Mouse (Mus musculus) embryonic facial prominence, embryonic 15.5 days (tissue): ENCODE data around the gene Zbtb8a. TPM values are rescaled to one million over a fixed set of nuclear protein-coding genes. Genes with fewer than 3 reads are reported as not detected.
"Not testable (repeated sequence)": the region's sequence is repeated elsewhere in the genome, so short reads cannot be mapped to it uniquely, and the experiment has no call there.

ENCODE experiments used
- ATAC-seq: fragments of 200-750 bp; cut with Nextera tagmentation; 2 replicates; pipeline ENCODE4 v1.8.0; 2017; ENCODE audit warnings: low read depth, moderate TSS enrichment; ENCODE audit not compliant: insufficient number of reproducible peaks, low FRiP score, low TSS enrichment
- H3K27ac ChIP-seq: fragments of 300-500 bp; sonication (generic); replicated peaks from 2 replicates; pipeline ENCODE4 v1.5.1; 2015; ENCODE audit warnings: mild to moderate bottlenecking, inconsistent platforms
- H3K27me3 ChIP-seq: fragments of 300-500 bp; sonication (generic); 2 replicates; pipeline ENCODE4 v1.6.1; 2015; ENCODE audit warnings: inconsistent platforms
- H3K36me3 ChIP-seq: fragments of 300-500 bp; sonication (generic); 2 replicates; pipeline ENCODE4 v1.6.1; 2015; ENCODE audit warnings: mild to moderate bottlenecking, inconsistent platforms
- H3K4me1 ChIP-seq: fragments of 300-500 bp; sonication (generic); 2 replicates; pipeline ENCODE4 v1.6.1; 2015; ENCODE audit warnings: inconsistent platforms
- H3K4me2 ChIP-seq: fragments of 300-500 bp; sonication (generic); replicated peaks from 2 replicates; pipeline ENCODE4 v1.6.1; 2015; ENCODE audit warnings: mild to moderate bottlenecking, inconsistent platforms
- H3K4me3 ChIP-seq: fragments of 300-500 bp; sonication (generic); replicated peaks from 2 replicates; pipeline ENCODE4 v1.5.1; 2015; ENCODE audit warnings: mild to moderate bottlenecking, inconsistent platforms
- H3K9ac ChIP-seq: fragments of 300-500 bp; sonication (generic); 2 replicates; pipeline ENCODE4 v1.6.1; 2015; ENCODE audit warnings: inconsistent platforms
- H3K9me3 ChIP-seq: fragments of 300-500 bp; sonication (generic); replicated peaks from 2 replicates; pipeline ENCODE4 v1.6.1; 2016; ENCODE audit warnings: inconsistent platforms
- WGBS: fragments of 180-500 bp; shearing (Covaris S2); methylation state at CpG from one replicate; pipeline ENCODE4 v1.1.7; 2015; 5-methylcytosine and 5-hydroxymethylcytosine counted together
- polyA plus RNA-seq: library from polyadenylated mRNA; unstranded; fragments of >200 nt; fragmentation: Nextera tagmentation; extraction: Ambion mirVana; gene quantifications from 2 replicates; pipeline ENCODE4 v1.2.1, GENCODE M21; 2015

The Zbtb8a gene
- polyA plus RNA-seq: 12.8 and 14.1 TPM in 2 replicates

GRCm38 (mm10) chr4:129377601-129378390 lies at the start of gene Zbtb8a:
TSS of gene Zbtb8a (minus strand) at chr4:129378116.
- no peaks in the 10 kb centered on the region for H3K36me3 ChIP-seq
- 1% methylated on average over 65 of the region's 65 CpGs for WGBS
- H3K9ac ChIP-seq: peak within 1 kb of the TSS; percentile 78
- peak within 1 kb of the TSS; percentile 89 for H3K27ac ChIP-seq
- ATAC-seq: peak; percentile 70; the same call in 1 of the 2 replicates
- H3K4me1 ChIP-seq: 0 out of 2 replicates have a peak, but pooled peaks cover 8% of the 10 kb centered on the region
- H3K27me3 ChIP-seq: 0 out of 2 replicates have a peak, but pooled peaks cover 3% of the 10 kb centered on the region
- peak within 1 kb of the TSS; percentile 78 for H3K4me3 ChIP-seq
- H3K9me3 ChIP-seq: no peaks in the 10 kb centered on the region
- peak within 1 kb of the TSS; percentile 59 for H3K4me2 ChIP-seq

GRCm38 (mm10) chr4:129418321-129418720 lies 40.4 kb upstream of the Zbtb8a start:
- no peak overlapping the region for H3K4me2 ChIP-seq
- H3K9ac ChIP-seq: no peak overlapping the region
- no peak overlapping the region for H3K4me3 ChIP-seq
- H3K27me3 ChIP-seq: no peaks in the 10 kb centered on the region
- ATAC-seq: no peak
- no peaks in the 10 kb centered on the region for H3K4me1 ChIP-seq
- 69% methylated on average over 5 of the region's 5 CpGs for WGBS
- no peaks in the 10 kb centered on the region for H3K9me3 ChIP-seq
- no peak overlapping the region for H3K27ac ChIP-seq
- no peaks in the 10 kb centered on the region for H3K36me3 ChIP-seq

GRCm38 (mm10) chr4:129416478-129416877 lies 38.6 kb upstream of the Zbtb8a start:
- no peak overlapping the region for H3K27ac ChIP-seq
- ATAC-seq: no peak
- H3K4me2 ChIP-seq: no peak overlapping the region
- no peaks in the 10 kb centered on the region for H3K36me3 ChIP-seq
- H3K4me1 ChIP-seq: no peaks in the 10 kb centered on the region
- H3K9ac ChIP-seq: no peak overlapping the region
- no peaks in the 10 kb centered on the region for H3K9me3 ChIP-seq
- WGBS: 36% methylated on average over 5 of the region's 5 CpGs
- H3K27me3 ChIP-seq: no peaks in the 10 kb centered on the region
- no peak overlapping the region for H3K4me3 ChIP-seq

GRCm38 (mm10) chr4:129415892-129416291 lies 38.0 kb upstream of the Zbtb8a start:
- Histone ChIP-seq H3K4me1 (no peaks in the 10 kb centered on the region), H3K27me3 (no peaks in the 10 kb centered on the region), H3K9ac (no peak overlapping the region), H3K27ac (no peak overlapping the region), H3K9me3 (no peaks in the 10 kb centered on the region), H3K36me3 (no peaks in the 10 kb centered on the region), H3K4me2 (no peak overlapping the region), H3K4me3 (no peak overlapping the region)
- ATAC-seq: no peak
- WGBS: 95% methylated on average over 5 of the region's 5 CpGs

GRCm38 (mm10) chr4:129410991-129411390 lies 33.1 kb upstream of the Zbtb8a start:
- Histone ChIP-seq H3K4me3 (no peak overlapping the region), H3K4me2 (no peak overlapping the region), H3K4me1 (0 out of 2 replicates have a peak, but pooled peaks cover 4% of the 10 kb centered on the region), H3K9ac (no peak overlapping the region), H3K36me3 (no peaks in the 10 kb centered on the region), H3K9me3 (no peaks in the 10 kb centered on the region), H3K27me3 (no peaks in the 10 kb centered on the region), H3K27ac (no peak overlapping the region)
- no peak for ATAC-seq

- not testable (repeated sequence) for H3K9ac ChIP-seq, H3K27ac ChIP-seq, ATAC-seq, H3K4me2 ChIP-seq, H3K4me1 ChIP-seq, H3K4me3 ChIP-seq, H3K9me3 ChIP-seq, H3K36me3 ChIP-seq, H3K27me3 ChIP-seq
- 95% methylated on average over 3 of the region's 3 CpGs for WGBS
Measured at GRCm38 (mm10) chr4:129410532-129410931, 32.6 kb upstream of the Zbtb8a start.

- Histone ChIP-seq H3K4me2 (peak overlapping the region; percentile 60), H3K9ac (peak overlapping the region; percentile 33; the same call in 1 of the 2 replicates), H3K4me1 (0 out of 2 replicates have a peak, but pooled peaks cover 5% of the 10 kb centered on the region), H3K4me3 (peak overlapping the region; percentile 42), H3K27me3 (no peaks in the 10 kb centered on the region), H3K27ac (peak overlapping the region; percentile 49; the same call in 1 of the 2 replicates), H3K9me3 (no peaks in the 10 kb centered on the region), H3K36me3 (no peaks in the 10 kb centered on the region)
- ATAC-seq: peak; percentile 67
- 2% methylated on average over 25 of the region's 25 CpGs for WGBS
Measured at GRCm38 (mm10) chr4:129406447-129406846, 28.5 kb upstream of the Zbtb8a start.

GRCm38 (mm10) chr4:129399813-129400212 lies 21.9 kb upstream of the Zbtb8a start:
- Histone ChIP-seq H3K36me3 (no peaks in the 10 kb centered on the region), H3K4me2 (no peak overlapping the region), H3K27ac (no peak overlapping the region), H3K27me3 (no peaks in the 10 kb centered on the region), H3K4me1 (no peaks in the 10 kb centered on the region), H3K9me3 (no peaks in the 10 kb centered on the region), H3K9ac (no peak overlapping the region), H3K4me3 (no peak overlapping the region)
- 74% methylated on average over 4 of the region's 4 CpGs for WGBS
- no peak for ATAC-seq

- Histone ChIP-seq H3K4me3 (no peak overlapping the region), H3K27me3 (no peaks in the 10 kb centered on the region), H3K4me2 (no peak overlapping the region), H3K27ac (no peak overlapping the region), H3K9me3 (no peaks in the 10 kb centered on the region), H3K9ac (no peak overlapping the region), H3K4me1 (0 out of 2 replicates have a peak, but pooled peaks cover 3% of the 10 kb centered on the region), H3K36me3 (no peaks in the 10 kb centered on the region)
- 85% methylated on average over 3 of the region's 3 CpGs for WGBS
- ATAC-seq: no peak
Measured at GRCm38 (mm10) chr4:129396960-129397359, 19.0 kb upstream of the Zbtb8a start.

GRCm38 (mm10) chr4:129394089-129394870 lies 16.4 kb upstream of the Zbtb8a start:
- ATAC-seq: no peak
- Histone ChIP-seq H3K9me3 (no peaks in the 10 kb centered on the region), H3K4me1 (0 out of 2 replicates have a peak, but pooled peaks cover 3% of the 10 kb centered on the region), H3K4me2 (no peak overlapping the region), H3K27ac (no peak overlapping the region), H3K36me3 (no peaks in the 10 kb centered on the region), H3K4me3 (no peak overlapping the region), H3K9ac (no peak overlapping the region), H3K27me3 (no peaks in the 10 kb centered on the region)
- WGBS: 42% methylated on average over 12 of the region's 12 CpGs

- H3K9ac ChIP-seq: no peak overlapping the region
- H3K36me3 ChIP-seq: no peaks in the 10 kb centered on the region
- H3K27ac ChIP-seq: no peak overlapping the region
- no peaks in the 10 kb centered on the region for H3K27me3 ChIP-seq
- WGBS: 81% methylated on average over 7 of the region's 7 CpGs
- no peak overlapping the region for H3K4me2 ChIP-seq
- no peaks in the 10 kb centered on the region for H3K9me3 ChIP-seq
- H3K4me1 ChIP-seq: 0 out of 2 replicates have a peak, but pooled peaks cover 3% of the 10 kb centered on the region
- no peak overlapping the region for H3K4me3 ChIP-seq
- no peak for ATAC-seq
Measured at GRCm38 (mm10) chr4:129390936-129391557, 13.1 kb upstream of the Zbtb8a start.
